Mouse (Mus musculus) heart, adult 2 months (tissue): Measurements from ENCODE around the gene Galnt15.

ENCODE experiments used
- CTCF ChIP-seq: fragments of 200-600 bp; IDR thresholded peaks from 2 replicates; pipeline ENCODE4 v1.8.1; 2022; ENCODE audit warnings: antibody characterized with exemption, mild to moderate bottlenecking, moderate library complexity
- POLR2A ChIP-seq: fragments of 200-500 bp; IDR thresholded peaks from 2 replicates; pipeline ENCODE4 v1.6.1; 2011; ENCODE audit warnings: mild to moderate bottlenecking, low read depth, low read length, control low read depth; ENCODE audit not compliant: insufficient read depth

- TF ChIP-seq POLR2A = no peak; the same call in 1 of the 2 replicates
- no peak for TF ChIP-seq CTCF
Measured at GRCm38 (mm10) chr14:32005673-32006261, 23.0 kb upstream of the Galnt15 start.
